Mouse (Mus musculus): ENCODE results near the gene L3mbtl1. TPM values are rescaled to one million over a fixed set of nuclear protein-coding genes. Genes with fewer than 3 reads are reported as not detected.
"Not testable (repeated sequence)": the region's sequence is repeated elsewhere in the genome, so short reads cannot be mapped to it uniquely, and the experiment has no call there.

The L3mbtl1 gene
- total RNA-seq (2021) = 10 to 100 TPM; 10.1 to 14.0 TPM
- long read RNA-seq, experiment 1, partial matches to known transcripts = 0 of 2 reads
- long read RNA-seq, experiment 1, other reads (novel, unspliced or antisense) = 2 of 2 reads
- long read RNA-seq, experiment 2, partial matches to known transcripts = 0 of 3 reads
- long read RNA-seq, experiment 2, other reads (novel, unspliced or antisense) = 3 of 3 reads

DNA sequence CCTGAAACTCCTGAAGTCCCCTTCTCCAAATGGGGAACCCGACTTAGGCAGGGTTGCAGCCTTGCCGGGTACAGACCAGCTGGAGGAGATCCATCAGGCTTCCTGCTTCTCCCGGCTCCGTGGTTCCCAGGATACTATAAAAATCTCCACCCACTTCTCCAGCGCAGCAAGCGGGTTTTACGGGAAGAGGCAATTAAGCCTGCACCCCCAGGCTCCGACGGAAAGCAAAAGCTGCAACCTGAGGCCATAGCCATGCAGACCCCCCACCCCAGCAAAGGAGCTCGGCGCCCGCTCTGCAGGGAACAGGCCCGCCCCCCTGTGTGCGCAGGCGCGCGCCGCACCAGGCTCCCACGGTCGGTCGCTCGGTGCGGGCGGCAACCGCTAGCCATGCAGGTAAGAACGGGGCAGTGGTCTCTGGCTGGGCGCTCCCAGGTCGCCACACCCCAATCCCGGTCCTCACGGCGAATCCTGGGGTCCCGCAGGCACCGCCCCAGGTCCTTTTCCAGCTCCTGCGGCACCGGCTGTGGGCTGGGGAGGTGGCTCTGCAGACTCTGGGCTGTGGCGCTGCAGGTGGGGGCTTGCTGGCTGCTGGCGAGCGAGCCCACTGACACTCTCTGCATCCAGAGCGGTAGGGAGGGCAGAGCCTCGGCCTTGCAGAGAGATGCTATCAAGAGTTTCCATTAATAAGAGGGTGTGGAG, at the start of gene L3mbtl1:
Gene L3mbtl1 (plus strand): TSS at position 325 of the 699 bp plus-strand sequence.
- Histone ChIP-seq H3K27ac (peak within 1 kb of the TSS; percentile 90), H3K4me3 (peak within 1 kb of the TSS; percentile 74)
- TF ChIP-seq CTCF (conservative IDR thresholded peaks at IDR 0.05) = no peak

DNA sequence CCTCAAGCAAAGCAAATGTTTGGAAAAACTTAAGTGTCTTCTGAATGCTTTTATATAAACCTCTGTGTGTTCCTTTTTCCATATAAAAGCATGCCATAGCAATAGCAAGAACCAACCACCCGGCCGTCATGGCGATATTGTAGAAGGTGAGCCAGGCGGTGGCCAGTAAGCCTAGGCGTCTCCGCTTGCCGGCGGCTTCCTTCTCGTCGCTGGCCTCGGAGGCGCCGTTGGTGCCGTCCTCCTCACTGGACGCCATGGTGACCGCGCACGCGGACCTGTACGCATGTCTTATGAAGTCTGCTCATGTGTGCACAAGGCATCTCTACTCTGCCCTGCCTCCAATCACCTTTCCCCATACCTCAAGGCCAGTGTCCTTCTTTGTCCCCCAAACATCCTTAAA, 44.0 kb upstream of the L3mbtl1 start:
- not testable (repeated sequence) for H3K27ac ChIP-seq; H3K4me3 ChIP-seq; DNase-seq (ENCODE audit: low spot score in 2 of 2)

More for the DNA sequence above, at the start of gene L3mbtl1:
- peak; percentile 35 to 56 for DNase-seq (ENCODE audit: low spot score in 2 of 2)

DNA sequence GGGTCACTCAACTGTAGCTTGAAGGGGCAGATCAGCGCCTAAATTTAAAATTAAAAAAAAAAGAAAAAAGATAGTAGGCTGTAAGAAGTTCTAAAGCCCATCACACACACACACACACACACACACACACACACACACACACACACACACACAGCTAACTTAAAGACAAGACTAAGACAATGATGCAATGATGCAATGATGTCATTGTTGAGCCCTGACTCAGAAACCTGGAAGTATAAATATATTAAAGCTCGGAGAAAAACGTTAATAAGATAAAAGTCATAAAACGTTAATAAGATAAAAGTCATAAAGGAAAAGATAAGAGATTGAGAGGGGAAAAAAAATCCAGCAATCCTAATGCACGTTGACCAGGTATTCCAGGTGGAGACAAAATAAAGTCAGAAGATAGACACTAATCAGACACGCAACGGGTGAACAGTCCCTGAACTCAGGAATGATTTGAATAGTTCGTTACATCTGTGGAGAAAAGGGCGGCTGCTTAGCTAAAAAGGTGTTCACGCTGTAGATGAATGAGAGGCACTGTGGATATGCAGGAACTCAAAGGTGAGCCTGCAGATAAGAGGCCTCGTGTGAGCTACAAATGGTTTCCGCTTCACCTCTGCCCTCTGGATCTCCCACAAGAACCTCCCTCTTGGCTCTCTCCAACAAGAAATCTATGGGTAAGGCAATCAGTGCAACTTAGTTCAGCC, 43.2 kb upstream of the L3mbtl1 start:
- no peak overlapping the region for H3K27ac ChIP-seq
- no peak for DNase-seq (ENCODE audit: low spot score in 2 of 2)
- TF ChIP-seq CTCF (conservative IDR thresholded peaks at IDR 0.05) = no peak

DNA sequence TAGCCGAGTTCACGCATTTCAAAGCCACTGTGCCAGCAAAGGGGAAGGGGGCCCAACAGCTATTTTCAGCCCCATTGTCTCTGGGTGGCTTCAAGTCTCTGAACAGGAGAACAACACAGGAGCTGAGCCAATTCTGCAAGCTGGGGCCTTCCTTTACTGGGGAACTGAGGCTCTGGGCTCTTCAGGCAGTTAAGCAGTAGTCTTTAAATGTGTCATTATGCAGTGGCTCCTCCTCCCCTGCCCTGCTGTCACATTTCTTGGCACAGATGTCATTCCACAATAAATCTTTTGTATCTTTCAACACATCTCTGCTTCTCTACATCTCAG, 42.7 kb upstream of the L3mbtl1 start:
- no peak overlapping the region for H3K4me3 ChIP-seq
- H3K27ac ChIP-seq = no peak overlapping the region
- no peak for TF ChIP-seq CTCF (conservative IDR thresholded peaks at IDR 0.05)
- DNase-seq (ENCODE audit: low spot score in 2 of 2) = no peak

More for the DNA sequence above, 43.2 kb upstream of the L3mbtl1 start:
- H3K4me3 ChIP-seq = no peak overlapping the region

DNA sequence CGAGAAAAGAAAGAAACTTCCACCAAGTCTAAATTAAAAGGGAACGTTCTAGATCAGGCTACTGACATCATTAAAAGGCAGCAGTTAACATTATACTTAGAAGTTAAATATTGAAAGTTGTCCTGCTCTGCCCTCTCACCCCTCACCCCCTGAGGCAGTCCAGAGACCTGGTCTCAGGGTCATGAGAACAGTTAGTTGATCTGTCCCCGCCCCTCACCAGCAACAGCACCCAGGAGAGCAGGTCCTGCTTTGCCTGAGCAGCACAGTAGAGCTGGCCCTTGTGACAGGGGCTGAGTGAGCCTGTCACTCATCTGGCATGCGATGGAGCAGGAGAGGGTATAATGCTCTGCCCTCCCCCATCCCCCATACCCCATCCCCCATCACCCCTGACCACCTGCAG, 37.4 kb upstream of the L3mbtl1 start:
- TF ChIP-seq CTCF (conservative IDR thresholded peaks at IDR 0.05) = no peak
- Histone ChIP-seq H3K4me3 (no peak overlapping the region), H3K27ac (no peak overlapping the region)
- DNase-seq (ENCODE audit: low spot score in 2 of 2) = no peak

DNA sequence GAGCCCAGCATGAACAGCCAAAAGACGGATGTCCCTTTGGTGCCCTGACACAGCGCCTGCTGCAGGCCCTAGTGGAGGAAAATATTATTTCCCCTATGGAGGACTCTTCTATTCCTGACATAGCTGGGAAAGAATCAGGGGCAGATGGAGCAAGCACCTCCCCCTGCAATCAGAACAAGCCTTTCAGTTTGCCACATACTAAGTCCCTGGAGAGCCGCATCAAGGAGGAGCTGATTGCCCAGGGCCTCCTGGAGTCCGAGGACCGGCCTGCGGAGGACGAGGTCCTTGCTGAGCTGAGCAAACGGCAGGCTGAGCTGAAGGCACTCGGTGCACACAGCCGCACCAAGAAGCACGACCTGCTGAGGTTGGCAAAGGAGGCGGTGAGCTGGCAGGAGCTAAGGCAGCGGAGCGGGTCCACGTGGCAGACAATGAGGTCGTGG, 35.2 kb upstream of the L3mbtl1 start:
- H3K4me3 ChIP-seq = peak overlapping the region; percentile 12; the same call in 1 of the 2 replicates
- no peak overlapping the region for H3K27ac ChIP-seq
- DNase-seq (ENCODE audit: low spot score in 2 of 2) = no peak
- peak; percentile 68 for TF ChIP-seq CTCF (conservative IDR thresholded peaks at IDR 0.05)

DNA sequence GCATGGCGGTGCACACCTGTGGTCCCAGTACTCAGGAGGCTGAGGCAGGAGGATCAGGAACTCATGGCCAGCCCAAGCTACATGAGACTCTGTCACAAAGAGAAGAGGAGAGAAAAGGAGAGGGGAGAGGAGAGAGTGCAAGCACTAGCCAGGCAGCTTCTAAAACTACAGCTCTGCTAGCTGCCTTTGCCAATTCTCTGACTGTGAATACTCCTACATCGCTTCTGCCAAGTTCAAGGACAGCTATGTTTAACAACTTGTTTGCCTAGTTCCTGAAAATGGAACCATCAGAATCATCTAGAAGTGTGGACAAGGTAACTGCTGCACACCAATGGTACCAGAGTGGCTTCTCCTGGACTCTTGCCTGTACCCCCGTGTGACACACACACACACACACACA, 29.2 kb upstream of the L3mbtl1 start:
- no peak for TF ChIP-seq CTCF (conservative IDR thresholded peaks at IDR 0.05)
- Histone ChIP-seq H3K27ac (no peak overlapping the region), H3K4me3 (no peak overlapping the region)
- no peak for DNase-seq (ENCODE audit: low spot score in 2 of 2)

DNA sequence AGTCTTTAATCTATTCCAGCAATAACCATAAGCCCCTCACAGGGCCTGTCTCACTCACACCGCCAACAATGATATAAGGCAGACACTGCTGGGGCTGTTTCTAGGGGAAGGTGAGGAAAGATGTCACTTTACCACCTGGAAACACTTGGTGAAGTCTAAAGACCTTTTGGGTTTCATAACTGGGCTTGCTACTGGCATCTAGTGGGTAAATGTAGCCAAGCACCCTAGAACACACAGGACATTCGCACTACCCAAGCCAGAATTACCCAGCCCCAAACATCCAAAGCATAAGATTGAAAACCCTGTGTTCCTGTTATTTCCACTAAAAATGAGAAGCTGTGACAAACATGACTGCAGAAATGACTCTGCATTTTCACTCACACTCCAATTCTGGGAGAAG, 28.8 kb upstream of the L3mbtl1 start:
- DNase-seq (ENCODE audit: low spot score in 2 of 2) = no peak
- no peak overlapping the region for H3K27ac ChIP-seq
- peak; percentile 82 for TF ChIP-seq CTCF (conservative IDR thresholded peaks at IDR 0.05)
- H3K4me3 ChIP-seq = no peak overlapping the region

DNA sequence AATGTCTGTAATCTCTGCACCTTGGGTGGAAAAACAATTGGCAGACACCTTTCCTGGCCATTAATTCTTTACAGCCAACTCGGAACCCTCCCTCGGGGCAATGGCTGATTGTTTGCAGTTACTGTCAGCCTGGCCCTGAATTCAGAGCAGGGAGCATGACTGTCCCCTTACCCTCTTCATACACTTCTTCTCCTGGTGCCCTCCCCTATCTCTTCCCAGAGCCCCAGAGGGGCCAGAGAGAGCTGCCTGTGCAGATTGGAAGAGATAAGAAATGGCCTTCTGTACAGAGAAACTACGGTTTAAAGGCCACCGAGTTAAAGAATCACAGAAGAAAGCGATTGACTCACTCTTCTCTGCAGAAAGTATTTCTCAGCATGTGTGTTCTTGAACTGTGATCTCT, 23.3 kb upstream of the L3mbtl1 start:
- Histone ChIP-seq H3K4me3 (no peak overlapping the region), H3K27ac (no peak overlapping the region)
- TF ChIP-seq CTCF (conservative IDR thresholded peaks at IDR 0.05) = no peak
- no peak for DNase-seq (ENCODE audit: low spot score in 2 of 2)

DNA sequence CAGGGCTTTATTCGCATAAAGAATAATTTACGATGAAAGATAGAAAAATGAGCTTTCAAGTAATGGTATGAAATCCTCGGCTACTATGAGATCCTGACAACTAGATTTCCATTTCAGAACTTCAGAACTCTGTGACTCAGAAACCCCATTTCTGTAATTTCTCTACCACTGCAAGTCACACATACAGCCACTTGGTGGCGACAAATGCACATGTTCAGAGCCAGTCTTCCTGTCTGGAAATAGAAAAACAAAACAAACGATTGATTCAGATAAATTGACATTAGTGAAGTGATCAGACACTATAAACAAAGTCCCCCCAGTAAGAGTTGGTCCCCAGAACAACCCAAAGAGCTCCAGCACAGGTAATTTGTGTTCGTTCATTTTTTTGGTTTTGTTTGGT, 21.1 kb upstream of the L3mbtl1 start:
- Histone ChIP-seq H3K4me3 (no peak overlapping the region), H3K27ac (no peak overlapping the region)
- DNase-seq (ENCODE audit: low spot score in 2 of 2) = peak in 1 of 2 experiments; percentile 72
- TF ChIP-seq CTCF (conservative IDR thresholded peaks at IDR 0.05) = peak; percentile 96

DNA sequence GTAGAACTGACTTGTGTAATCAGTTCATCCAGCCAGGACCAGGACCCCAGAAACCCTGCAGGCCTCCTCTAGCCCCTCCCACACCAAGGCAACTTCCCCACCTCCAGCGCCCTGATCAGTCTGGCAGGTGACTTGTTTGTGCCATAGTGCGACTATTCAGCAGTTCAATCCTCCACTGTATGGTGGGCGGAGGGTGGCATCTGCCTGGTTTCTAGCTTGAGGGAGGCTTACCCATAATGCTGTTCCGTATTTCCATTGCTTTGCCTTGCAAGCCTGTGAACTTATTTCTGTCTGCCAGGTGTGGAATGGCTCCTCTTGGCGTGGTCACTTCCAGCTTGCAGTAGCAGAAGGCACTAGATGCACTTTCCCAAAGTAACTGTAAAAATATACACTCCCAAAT, 20.4 kb upstream of the L3mbtl1 start:
- H3K27ac ChIP-seq = no peak overlapping the region

DNA sequence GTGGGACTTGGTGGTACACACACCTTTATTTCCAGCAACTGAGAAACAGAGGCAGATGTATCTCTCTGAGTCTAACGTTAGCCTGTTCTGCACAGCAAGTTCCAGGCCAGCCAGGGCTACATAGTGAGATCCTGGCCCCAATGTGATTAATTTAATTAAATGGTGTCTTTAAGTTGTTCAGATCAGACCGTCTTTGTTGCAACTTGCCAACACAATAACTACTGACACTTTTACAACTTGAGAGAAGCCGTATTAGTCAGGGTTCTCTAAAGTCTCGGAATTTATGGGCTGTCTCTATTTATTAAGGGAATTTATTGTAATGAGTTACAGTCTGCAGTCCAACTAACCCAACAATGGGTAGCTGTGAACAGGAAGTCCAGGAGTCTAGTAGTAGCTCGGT, 19.1 kb upstream of the L3mbtl1 start:
- no peak for DNase-seq (ENCODE audit: low spot score in 2 of 2)
- no peak for TF ChIP-seq CTCF (conservative IDR thresholded peaks at IDR 0.05)
- Histone ChIP-seq H3K4me3 (no peak overlapping the region), H3K27ac (no peak overlapping the region)

More for the DNA sequence above, 20.4 kb upstream of the L3mbtl1 start:
- peak in 1 of 2 experiments; percentile 45 for DNase-seq (ENCODE audit: low spot score in 2 of 2)
- H3K4me3 ChIP-seq = no peak overlapping the region
- no peak for TF ChIP-seq CTCF (conservative IDR thresholded peaks at IDR 0.05)

DNA sequence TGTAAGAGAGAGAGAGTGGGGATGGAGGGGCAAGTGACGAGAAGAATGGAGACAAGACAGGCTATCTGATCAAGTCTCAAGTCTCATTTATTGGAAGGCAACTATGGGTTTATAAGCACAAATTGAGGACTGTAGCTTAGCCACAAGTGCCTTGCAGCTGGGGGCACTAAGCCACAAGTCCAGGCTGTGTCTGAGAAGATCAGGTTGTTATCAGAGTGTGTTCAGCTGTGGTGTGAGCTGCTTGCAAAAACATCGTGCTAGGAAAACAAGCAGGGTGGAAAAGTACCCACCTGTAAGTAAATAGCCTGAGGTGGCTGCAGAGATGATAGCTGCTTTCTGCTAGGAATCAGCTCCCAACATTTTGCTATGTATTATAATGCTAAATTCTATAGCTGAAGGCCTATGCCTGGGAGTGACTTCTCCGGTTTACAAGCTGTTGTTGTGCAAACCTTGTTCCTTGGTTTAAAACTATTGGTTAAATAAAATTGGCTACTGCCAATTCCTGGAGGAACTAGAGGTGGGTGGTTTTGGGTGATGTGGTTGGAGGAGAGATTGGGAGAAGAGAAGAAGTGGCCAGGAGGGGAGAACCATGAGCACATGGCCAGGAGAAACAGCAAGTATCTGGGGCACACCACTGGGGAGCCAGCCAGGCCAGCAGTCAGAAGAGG, 15.2 kb upstream of the L3mbtl1 start:
- H3K4me3 ChIP-seq = no peak overlapping the region
- DNase-seq (ENCODE audit: low spot score in 2 of 2) = no peak
- TF ChIP-seq CTCF (conservative IDR thresholded peaks at IDR 0.05) = no peak
- H3K27ac ChIP-seq = no peak overlapping the region

Measured in layer of hippocampus, adult 2 months (tissue).